Mouse (Mus musculus) adrenal gland, postnatal 10 days (tissue): Measurements from ENCODE around the gene Hspb1. TPM values are rescaled to one million over a fixed set of nuclear protein-coding genes. Genes with fewer than 3 reads are reported as not detected.

Experiments used
- DNase-seq: peaks from one replicate; pipeline ENCODE4 v3.0.0; 2021; ENCODE audit warnings: mixed read lengths
- long read RNA-seq, 2 experiments: library from polyadenylated mRNA; stranded (forward); transcript quantifications; one replicate each; pipeline ENCODE4 v2.0.0; 2021
- total RNA-seq, 2 experiments: library from RNA; stranded (reverse); gene quantifications; 2 replicates each; pipeline ENCODE4 v1.2.3; 2021

Gene Hspb1
- 10 to 100 TPM; 68.2 to 90.0 TPM for total RNA-seq
- long read RNA-seq, experiment 1, transcript Hspb1-201 (3 exons, 903 nt): major isoform, 84 of 94 reads
- long read RNA-seq, experiment 1, partial matches to known transcripts: 10 of 94 reads
- long read RNA-seq, experiment 1, other reads (novel, unspliced or antisense): 0 of 94 reads
- long read RNA-seq, experiment 2, transcript Hspb1-201 (3 exons, 903 nt): major isoform, 44 of 45 reads
- long read RNA-seq, experiment 2, partial matches to known transcripts: 0 of 45 reads
- long read RNA-seq, experiment 2, other reads (novel, unspliced or antisense): 1 of 45 reads

- DNase-seq: peak; percentile 84
Observed at GRCm38 (mm10) chr5:135887675-135888102, at the start of gene Hspb1. Gene Hspb1 (plus strand): TSS chr5:135887919.

GRCm38 (mm10) chr5:135841651-135842050 is 46.1 kb upstream of the Hspb1 start:
- no peak for DNase-seq

- peak; percentile 76 for DNase-seq
Observed at GRCm38 (mm10) chr5:135843418-135843817, 44.3 kb upstream of the Hspb1 start.

- no peak for DNase-seq
Observed at GRCm38 (mm10) chr5:135845676-135846320, 41.9 kb upstream of the Hspb1 start.

- DNase-seq: no peak
Observed at GRCm38 (mm10) chr5:135847460-135847859, 40.3 kb upstream of the Hspb1 start.

- DNase-seq: no peak
Observed at GRCm38 (mm10) chr5:135847881-135848280, 39.8 kb upstream of the Hspb1 start.

- DNase-seq: peak; percentile 42
Observed at GRCm38 (mm10) chr5:135851024-135851423, 36.7 kb upstream of the Hspb1 start.

GRCm38 (mm10) chr5:135851481-135851880 is 36.2 kb upstream of the Hspb1 start:
- DNase-seq: no peak

- no peak for DNase-seq
Observed at GRCm38 (mm10) chr5:135852421-135852820, 35.3 kb upstream of the Hspb1 start.

- DNase-seq: no peak
Observed at GRCm38 (mm10) chr5:135853731-135854130, 34.0 kb upstream of the Hspb1 start.

- peak; percentile 89 for DNase-seq
Observed at GRCm38 (mm10) chr5:135855156-135855555, 32.6 kb upstream of the Hspb1 start.

- no peak for DNase-seq
Observed at GRCm38 (mm10) chr5:135866662-135867061, 21.1 kb upstream of the Hspb1 start.

- peak; percentile 52 for DNase-seq
Observed at GRCm38 (mm10) chr5:135867637-135868593, 19.8 kb upstream of the Hspb1 start.

- DNase-seq: no peak
Observed at GRCm38 (mm10) chr5:135868653-135869052, 19.1 kb upstream of the Hspb1 start.

GRCm38 (mm10) chr5:135869661-135870423 is 17.9 kb upstream of the Hspb1 start:
- no peak for DNase-seq

GRCm38 (mm10) chr5:135870505-135870904 is 17.2 kb upstream of the Hspb1 start:
- no peak for DNase-seq

- no peak for DNase-seq
Observed at GRCm38 (mm10) chr5:135872996-135873395, 14.7 kb upstream of the Hspb1 start.

GRCm38 (mm10) chr5:135873753-135874152 is 14.0 kb upstream of the Hspb1 start:
- DNase-seq: no peak

- DNase-seq: peak; percentile 76
Observed at GRCm38 (mm10) chr5:135877180-135877579, 10.5 kb upstream of the Hspb1 start.

GRCm38 (mm10) chr5:135877831-135878231 is 9.9 kb upstream of the Hspb1 start:
- peak; percentile 68 for DNase-seq

GRCm38 (mm10) chr5:135879449-135880158 is 8.1 kb upstream of the Hspb1 start:
- peak; percentile 91 for DNase-seq
